Mouse (Mus musculus) limb, embryonic 15.5 days (tissue): ENCODE measurements around the gene Agbl4. TPM values are rescaled to one million over a fixed set of nuclear protein-coding genes. Genes with fewer than 3 reads are reported as not detected.
"Not testable (repeated sequence)": the region's sequence is repeated elsewhere in the genome, so short reads cannot be mapped to it uniquely, and the experiment has no call there.

Source experiments
- ATAC-seq: fragments of 200-750 bp; cut with Nextera tagmentation; 2 replicates; pipeline ENCODE4 v1.8.0; 2017; ENCODE audit warnings: low read depth, moderate TSS enrichment; ENCODE audit not compliant: insufficient number of reproducible peaks, low FRiP score, low TSS enrichment
- H3K27ac ChIP-seq: fragments of 300-500 bp; sonication (generic); 2 replicates; pipeline ENCODE4 v1.5.1; 2015; ENCODE audit warnings: moderate library complexity, mild to moderate bottlenecking, inconsistent platforms
- H3K27me3 ChIP-seq: fragments of 300-500 bp; sonication (generic); 2 replicates; pipeline ENCODE4 v1.6.1; 2015; ENCODE audit warnings: inconsistent platforms
- H3K36me3 ChIP-seq: fragments of 300-500 bp; sonication (generic); 2 replicates; pipeline ENCODE4 v1.6.1; 2015; ENCODE audit warnings: inconsistent platforms
- H3K4me1 ChIP-seq: fragments of 300-500 bp; sonication (generic); 2 replicates; pipeline ENCODE4 v1.6.1; 2015; ENCODE audit warnings: inconsistent platforms
- H3K4me2 ChIP-seq: fragments of 300-500 bp; sonication (generic); 2 replicates; pipeline ENCODE4 v1.6.1; 2015; ENCODE audit warnings: mild to moderate bottlenecking, inconsistent platforms
- H3K4me3 ChIP-seq: fragments of 300-500 bp; sonication (generic); 2 replicates; pipeline ENCODE4 v1.5.1; 2015; ENCODE audit warnings: mild to moderate bottlenecking, inconsistent platforms
- H3K9ac ChIP-seq: fragments of 300-500 bp; sonication (generic); 2 replicates; pipeline ENCODE4 v1.6.1; 2015; ENCODE audit warnings: inconsistent platforms
- H3K9me3 ChIP-seq: fragments of 300-500 bp; sonication (generic); 2 replicates; pipeline ENCODE4 v1.6.1; 2016; ENCODE audit warnings: inconsistent platforms
- WGBS: fragments of 180-500 bp; shearing (Covaris S2); methylation state at CpG from one replicate; pipeline ENCODE4 v1.1.7; 2015; 5-methylcytosine and 5-hydroxymethylcytosine counted together
- polyA plus RNA-seq: library from polyadenylated mRNA; unstranded; fragments of >200 nt; fragmentation: Nextera tagmentation; extraction: Ambion mirVana; gene quantifications from 2 replicates; pipeline ENCODE4 v1.2.1, GENCODE M21; 2015

Gene Agbl4
- polyA plus RNA-seq, 1 experiment from 2014 or later: 0.17 TPM

DNA sequence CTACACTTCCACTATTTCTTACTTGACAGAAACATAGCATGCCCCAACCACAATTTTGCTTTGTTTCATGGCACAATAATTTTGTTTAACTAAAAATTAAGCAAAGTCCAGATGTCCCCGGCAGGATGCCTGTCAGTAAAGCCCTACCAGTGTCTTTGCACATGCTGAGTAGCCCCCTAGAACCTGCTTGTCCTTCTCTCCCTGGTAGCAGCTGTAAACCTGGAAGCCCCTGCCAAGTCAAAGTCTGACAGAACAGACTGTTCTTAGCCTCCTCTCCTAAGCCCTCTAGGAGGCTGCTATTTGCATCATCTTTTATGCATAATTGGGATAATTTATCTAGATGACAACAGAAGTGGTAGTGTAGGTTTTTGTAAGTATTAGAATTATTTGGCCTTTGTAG lies 758.4 kb downstream of the Agbl4 start:
- H3K27ac ChIP-seq: no peak overlapping the region
- WGBS: 70% methylated on average over 1 of the region's 1 CpGs

DNA sequence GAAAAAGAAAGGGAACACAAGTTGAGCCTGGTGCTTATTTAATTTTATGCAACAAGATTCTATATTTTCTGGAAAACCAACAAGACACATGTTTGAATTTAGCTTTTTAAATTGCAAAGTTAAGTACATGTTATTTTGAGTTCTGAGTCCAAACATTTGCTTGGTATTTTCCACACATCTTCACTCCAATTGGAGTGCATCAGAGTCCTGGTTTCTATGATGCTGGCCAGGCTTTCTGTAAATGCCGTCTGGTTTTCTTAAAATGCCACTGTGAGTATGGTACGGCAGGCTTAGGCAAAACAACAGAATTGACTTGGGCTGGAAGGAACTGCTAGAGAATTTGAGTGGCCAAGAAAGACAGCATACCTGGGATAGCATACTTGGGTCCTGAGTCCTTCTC lies 784.0 kb downstream of the Agbl4 start:
- H3K9ac ChIP-seq: no peak overlapping the region
- no peak overlapping the region for H3K4me3 ChIP-seq
- ATAC-seq: no peak
- no peaks in the 10 kb centered on the region for H3K9me3 ChIP-seq
- H3K27me3 ChIP-seq: no peaks in the 10 kb centered on the region
- no peak overlapping the region for H3K27ac ChIP-seq
- H3K4me1 ChIP-seq: no peaks in the 10 kb centered on the region
- H3K36me3 ChIP-seq: no peaks in the 10 kb centered on the region
- 81% methylated on average over 2 of the region's 2 CpGs for WGBS
- no peak overlapping the region for H3K4me2 ChIP-seq

More for the DNA sequence above, 758.4 kb downstream of the Agbl4 start:
- H3K4me1 ChIP-seq: no peaks in the 10 kb centered on the region
- H3K4me2 ChIP-seq: no peak overlapping the region
- H3K27me3 ChIP-seq: no peaks in the 10 kb centered on the region
- no peaks in the 10 kb centered on the region for H3K36me3 ChIP-seq
- no peak overlapping the region for H3K9ac ChIP-seq
- H3K4me3 ChIP-seq: no peak overlapping the region
- H3K9me3 ChIP-seq: no peaks in the 10 kb centered on the region
- ATAC-seq: no peak

DNA sequence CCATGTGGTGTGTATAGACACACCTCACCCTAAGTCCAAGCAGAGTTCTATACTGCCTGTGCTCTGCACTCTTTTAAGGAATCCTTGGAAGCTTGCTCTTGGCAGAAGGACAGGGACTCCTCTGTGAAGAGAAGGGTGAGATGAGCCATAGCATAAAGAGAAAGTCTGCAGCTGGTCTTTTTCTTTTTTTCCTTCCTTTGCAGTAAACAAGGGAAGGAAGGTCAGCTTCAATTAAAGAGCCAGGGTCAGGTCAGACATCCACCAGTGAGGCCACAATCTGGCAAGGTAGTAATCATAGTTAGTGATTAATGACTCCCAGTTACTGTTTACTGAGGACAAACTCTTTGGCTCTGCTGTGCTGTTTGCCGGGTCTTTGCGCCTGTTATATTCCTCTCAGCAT lies 802.6 kb downstream of the Agbl4 start:
- WGBS: 27% methylated on average over 2 of the region's 2 CpGs
- no peaks in the 10 kb centered on the region for H3K36me3 ChIP-seq
- no peak overlapping the region for H3K9ac ChIP-seq
- no peak overlapping the region for H3K27ac ChIP-seq
- H3K4me2 ChIP-seq: no peak overlapping the region
- H3K9me3 ChIP-seq: no peaks in the 10 kb centered on the region
- no peaks in the 10 kb centered on the region for H3K4me1 ChIP-seq
- no peaks in the 10 kb centered on the region for H3K27me3 ChIP-seq
- no peak overlapping the region for H3K4me3 ChIP-seq
- no peak for ATAC-seq

DNA sequence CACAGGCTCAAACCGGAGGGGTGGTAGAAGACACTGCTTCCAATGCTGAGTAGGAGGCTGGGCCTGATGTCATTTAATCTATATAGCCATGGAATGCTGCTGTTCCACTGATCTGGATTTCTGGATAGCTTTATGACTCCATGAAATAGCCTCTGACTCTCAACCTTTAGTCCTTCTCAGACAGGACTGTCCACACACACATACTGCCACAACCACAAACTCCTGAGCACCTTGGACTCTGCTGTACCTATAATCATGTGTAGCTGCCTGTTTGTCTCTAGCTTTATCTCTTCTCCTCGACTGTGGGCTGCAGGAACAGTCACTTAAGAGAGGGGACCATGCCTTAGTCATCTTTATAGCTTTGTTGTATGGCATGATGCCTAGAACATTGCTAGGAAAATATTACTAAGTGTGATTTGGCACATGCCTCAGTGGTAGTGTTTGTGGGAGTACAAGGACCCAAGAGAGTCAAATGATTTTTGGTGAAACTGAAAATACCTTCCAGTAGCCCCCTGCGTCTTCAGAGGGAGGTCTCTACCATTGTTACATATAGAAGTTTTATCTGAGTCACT lies 817.8 kb downstream of the Agbl4 start:
- H3K4me1 ChIP-seq: no peaks in the 10 kb centered on the region
- no peak overlapping the region for H3K9ac ChIP-seq
- H3K4me3 ChIP-seq: no peak overlapping the region
- ATAC-seq: no peak
- H3K9me3 ChIP-seq: no peaks in the 10 kb centered on the region
- H3K36me3 ChIP-seq: no peaks in the 10 kb centered on the region
- H3K27ac ChIP-seq: no peak overlapping the region
- no peaks in the 10 kb centered on the region for H3K27me3 ChIP-seq
- WGBS: 63% methylated on average over 3 of the region's 3 CpGs
- no peak overlapping the region for H3K4me2 ChIP-seq

DNA sequence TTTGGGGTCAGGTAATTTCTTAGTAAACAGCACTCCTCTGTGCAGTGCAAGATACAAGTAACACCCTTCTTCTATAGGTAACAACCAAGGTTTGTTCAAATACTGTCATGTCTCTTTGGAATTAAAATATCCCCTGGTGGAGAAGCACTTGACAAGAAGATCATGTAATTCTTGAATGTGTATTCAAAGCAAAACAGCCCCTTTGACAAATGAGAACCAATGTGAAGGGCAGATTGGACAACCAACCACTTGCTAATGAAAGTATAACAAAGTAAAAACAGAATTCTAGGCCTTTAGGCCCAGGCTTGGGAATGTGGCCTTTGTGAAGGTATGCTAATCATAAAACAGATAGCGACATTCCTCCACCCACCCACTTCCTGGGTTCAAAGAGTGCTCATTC lies 821.6 kb downstream of the Agbl4 start:
- H3K4me1 ChIP-seq, H3K27ac ChIP-seq, H3K9me3 ChIP-seq: not testable (repeated sequence)

DNA sequence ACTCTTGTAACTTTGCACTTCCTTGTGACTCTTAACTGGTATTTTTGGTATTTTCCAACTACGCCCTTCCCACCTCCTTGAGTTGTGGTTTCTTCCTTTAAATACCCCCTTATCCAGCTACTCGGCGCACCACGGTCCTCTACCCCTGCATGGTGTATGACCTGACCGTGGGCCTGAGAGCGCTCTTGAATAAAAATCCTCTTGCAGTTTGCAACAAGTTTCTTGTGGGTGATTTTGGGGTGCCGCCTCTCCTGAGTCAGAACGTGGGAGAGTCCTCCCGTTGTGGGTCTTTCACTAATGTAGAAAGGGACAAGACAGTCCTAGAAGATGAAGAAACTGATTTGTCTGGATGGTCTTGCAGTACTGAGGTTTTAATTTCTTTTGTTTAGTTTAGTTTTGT lies 822.1 kb downstream of the Agbl4 start:
- H3K27ac ChIP-seq, H3K27me3 ChIP-seq, H3K9me3 ChIP-seq, ATAC-seq, H3K4me1 ChIP-seq, H3K4me3 ChIP-seq, H3K9ac ChIP-seq, H3K4me2 ChIP-seq, H3K36me3 ChIP-seq: not testable (repeated sequence)
- WGBS: 90% methylated on average over 9 of the region's 9 CpGs

More for the DNA sequence above, 821.6 kb downstream of the Agbl4 start:
- ATAC-seq, H3K4me2 ChIP-seq, H3K9ac ChIP-seq, H3K36me3 ChIP-seq, H3K4me3 ChIP-seq, H3K27me3 ChIP-seq: not testable (repeated sequence)
- 62% methylated on average over 1 of the region's 1 CpGs for WGBS

DNA sequence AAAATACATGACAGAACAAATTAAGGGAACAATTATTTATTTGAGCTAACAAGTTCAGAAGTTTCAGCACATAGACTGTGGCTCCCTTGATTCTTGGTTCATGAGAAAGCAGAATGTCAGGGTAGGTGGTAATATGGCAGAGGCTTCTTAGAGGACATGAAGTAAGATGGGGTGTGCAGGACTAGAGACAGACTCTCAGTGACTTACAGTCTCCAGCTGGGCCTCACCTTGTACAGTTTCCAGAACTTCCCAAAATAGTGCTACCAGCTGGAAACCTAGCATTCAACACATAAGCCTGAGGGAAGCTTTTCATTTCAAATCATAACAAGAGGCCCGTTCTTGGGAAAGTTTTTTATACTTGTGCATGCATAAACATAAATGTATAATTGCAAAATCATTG lies 836.4 kb downstream of the Agbl4 start:
- Histone ChIP-seq H3K4me2 (no peak overlapping the region), H3K27ac (no peak overlapping the region), H3K27me3 (no peaks in the 10 kb centered on the region), H3K4me1 (no peaks in the 10 kb centered on the region), H3K9ac (no peak overlapping the region), H3K36me3 (no peaks in the 10 kb centered on the region), H3K4me3 (no peak overlapping the region), H3K9me3 (no peaks in the 10 kb centered on the region)
- no peak for ATAC-seq
- WGBS: 59% methylated on average over 1 of the region's 1 CpGs

DNA sequence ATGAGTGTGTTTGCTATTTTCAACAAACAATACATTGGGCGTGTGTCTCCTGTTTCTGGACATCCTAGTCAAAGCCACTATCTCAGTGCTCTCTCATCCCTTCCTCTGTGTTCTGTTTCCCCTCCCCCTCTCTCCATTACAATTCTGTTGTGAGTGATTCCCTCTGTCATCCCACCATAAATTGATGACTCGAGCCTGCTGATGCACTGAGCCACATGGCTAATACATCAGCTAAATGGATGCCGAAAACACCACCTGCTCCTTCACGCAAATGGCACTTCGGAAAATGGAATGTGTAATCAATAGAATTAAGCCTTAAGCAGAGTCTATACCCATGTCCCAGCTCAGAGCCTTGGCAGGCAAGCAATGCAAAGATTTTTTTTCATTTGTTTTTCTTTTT lies 854.5 kb downstream of the Agbl4 start:
- Histone ChIP-seq H3K27ac (no peak overlapping the region), H3K4me3 (no peak overlapping the region), H3K4me1 (no peaks in the 10 kb centered on the region), H3K27me3 (no peaks in the 10 kb centered on the region), H3K9me3 (no peaks in the 10 kb centered on the region), H3K4me2 (no peak overlapping the region), H3K36me3 (no peaks in the 10 kb centered on the region), H3K9ac (no peak overlapping the region)
- ATAC-seq: no peak
- 88% methylated on average over 5 of the region's 5 CpGs for WGBS

DNA sequence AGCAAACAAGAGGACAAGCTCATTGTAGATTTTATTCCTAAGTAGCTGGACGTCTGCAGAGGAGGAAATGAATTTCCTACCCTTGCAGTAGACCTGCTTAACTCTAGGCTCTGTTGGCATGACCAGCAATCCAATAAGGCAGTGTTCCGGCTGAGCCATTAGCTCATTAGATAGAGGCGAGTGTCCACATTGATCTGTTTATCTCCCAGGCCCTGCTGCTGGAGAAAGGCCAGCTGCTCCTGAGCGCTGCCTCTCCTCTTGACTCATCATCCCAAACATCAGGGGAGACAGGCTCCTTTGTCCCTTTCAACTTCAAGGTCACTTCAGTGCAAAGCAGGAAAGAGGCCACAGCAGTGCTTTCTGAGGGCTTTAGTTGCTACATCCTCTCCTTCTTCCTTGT lies 858.0 kb downstream of the Agbl4 start:
- Histone ChIP-seq H3K4me2 (no peak overlapping the region), H3K27me3 (no peaks in the 10 kb centered on the region), H3K9ac (no peak overlapping the region), H3K36me3 (no peaks in the 10 kb centered on the region), H3K27ac (no peak overlapping the region), H3K4me3 (no peak overlapping the region), H3K4me1 (no peaks in the 10 kb centered on the region), H3K9me3 (no peaks in the 10 kb centered on the region)
- no peak for ATAC-seq
- WGBS: 60% methylated on average over 4 of the region's 4 CpGs

DNA sequence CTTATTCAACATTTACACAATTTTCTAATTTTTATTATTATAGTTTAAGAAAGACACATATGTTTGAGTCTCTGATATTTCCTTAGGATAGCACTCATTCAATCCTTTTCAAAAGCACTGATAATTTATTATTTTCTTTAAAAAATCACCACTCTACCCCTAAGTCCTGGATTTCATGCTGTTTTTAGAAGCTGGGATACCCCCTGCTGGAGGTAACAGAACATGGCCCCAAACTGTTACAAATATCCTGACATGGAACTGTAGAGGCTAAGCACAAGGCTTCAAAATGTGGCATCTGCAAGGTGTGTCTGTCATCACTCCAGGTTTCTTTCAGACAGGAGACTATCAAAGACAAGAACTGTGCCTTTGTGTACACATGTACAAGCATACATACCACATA lies 859.5 kb downstream of the Agbl4 start:
- ATAC-seq: no peak

DNA sequence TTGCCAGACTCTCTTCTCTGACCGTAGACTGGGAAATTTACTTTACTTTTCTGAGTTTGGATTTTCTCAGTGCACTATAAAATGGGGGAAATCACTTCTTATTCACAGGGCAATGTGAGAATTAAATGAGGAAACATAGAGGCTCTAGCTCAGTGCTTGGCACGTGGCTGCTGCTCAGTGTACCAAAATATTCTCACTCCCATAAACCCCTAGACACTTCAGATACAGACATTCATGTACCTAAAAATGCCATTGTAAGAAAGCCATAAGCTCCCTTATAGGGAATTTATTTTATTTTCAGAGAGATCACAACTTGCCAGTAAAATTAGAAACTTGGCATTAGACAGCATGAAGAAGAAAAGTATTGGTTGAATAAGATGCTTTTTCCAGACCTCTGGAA lies 883.5 kb downstream of the Agbl4 start:
- H3K4me3 ChIP-seq: no peak overlapping the region
- no peaks in the 10 kb centered on the region for H3K4me1 ChIP-seq
- ATAC-seq: no peak
- no peak overlapping the region for H3K9ac ChIP-seq
- no peak overlapping the region for H3K27ac ChIP-seq
- WGBS: 52% methylated on average over 2 of the region's 2 CpGs
- no peaks in the 10 kb centered on the region for H3K9me3 ChIP-seq
- no peak overlapping the region for H3K4me2 ChIP-seq
- no peaks in the 10 kb centered on the region for H3K27me3 ChIP-seq
- H3K36me3 ChIP-seq: no peaks in the 10 kb centered on the region

More for the DNA sequence above, 859.5 kb downstream of the Agbl4 start:
- no peak overlapping the region for H3K27ac ChIP-seq
- no peak overlapping the region for H3K4me2 ChIP-seq
- no peak overlapping the region for H3K9ac ChIP-seq
- H3K4me1 ChIP-seq: no peaks in the 10 kb centered on the region
- no peaks in the 10 kb centered on the region for H3K9me3 ChIP-seq
- H3K36me3 ChIP-seq: no peaks in the 10 kb centered on the region
- no peaks in the 10 kb centered on the region for H3K27me3 ChIP-seq
- H3K4me3 ChIP-seq: no peak overlapping the region

DNA sequence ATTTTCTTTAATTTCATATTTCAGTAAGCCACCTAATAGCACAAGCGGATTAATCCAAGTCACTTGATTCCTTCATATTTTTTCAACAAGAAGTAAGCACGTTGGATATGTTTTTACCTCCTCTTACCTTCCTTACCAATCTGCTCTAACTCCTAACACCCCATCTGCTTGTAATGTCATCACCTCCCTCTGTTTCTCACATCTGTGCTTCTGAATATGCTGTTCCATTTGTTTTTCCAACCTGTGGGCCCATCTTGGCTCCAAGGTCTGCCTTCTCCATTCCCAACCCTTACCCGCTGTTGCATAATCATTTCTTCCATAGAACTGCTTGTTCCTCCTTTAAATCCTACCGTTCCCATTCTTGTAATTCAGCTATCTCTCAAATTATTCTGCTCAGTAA lies 884.4 kb downstream of the Agbl4 start:
- Histone ChIP-seq H3K9ac (no peak overlapping the region), H3K4me3 (no peak overlapping the region), H3K9me3 (no peaks in the 10 kb centered on the region), H3K4me2 (no peak overlapping the region), H3K27me3 (no peaks in the 10 kb centered on the region), H3K36me3 (no peaks in the 10 kb centered on the region), H3K27ac (no peak overlapping the region), H3K4me1 (no peaks in the 10 kb centered on the region)
- 89% methylated on average over 4 of the region's 4 CpGs for WGBS
- no peak for ATAC-seq

DNA sequence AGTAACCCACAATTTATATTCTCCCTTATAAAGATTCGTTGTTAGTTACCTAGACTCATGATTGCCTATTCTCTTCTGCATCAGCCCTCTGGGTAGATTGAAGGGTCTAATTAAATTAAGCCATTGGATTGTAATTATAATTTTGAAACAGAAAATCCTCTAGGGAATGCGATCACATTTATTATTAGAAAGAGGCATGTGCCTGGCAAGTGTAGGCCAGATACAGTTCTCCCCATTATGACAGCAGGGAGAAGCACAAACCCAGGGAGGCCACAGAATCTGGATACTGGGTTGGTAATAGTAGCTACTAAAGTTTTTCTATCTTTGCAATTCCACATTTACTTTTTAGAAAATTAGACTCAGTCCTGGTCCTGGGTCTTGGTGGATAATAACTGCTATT lies 887.2 kb downstream of the Agbl4 start:
- Histone ChIP-seq H3K27me3 (no peaks in the 10 kb centered on the region), H3K4me2 (no peak overlapping the region), H3K9ac (no peak overlapping the region), H3K4me1 (no peaks in the 10 kb centered on the region), H3K27ac (no peak overlapping the region), H3K9me3 (no peaks in the 10 kb centered on the region), H3K4me3 (no peak overlapping the region), H3K36me3 (no peaks in the 10 kb centered on the region)
- 69% methylated on average over 2 of the region's 2 CpGs for WGBS
- no peak for ATAC-seq
